Mouse (Mus musculus) thymus, adult 2 months (tissue): ENCODE measurements around the gene Apol9b.

ENCODE experiments used
- CTCF ChIP-seq: fragments of 200-500 bp; IDR thresholded peaks from 2 replicates; pipeline ENCODE4 v1.5.1; 2012; ENCODE audit warnings: mild to moderate bottlenecking, control low read depth, low read length, moderate library complexity, borderline replicate concordance; ENCODE audit not compliant: control insufficient read depth, poor library complexity, insufficient read depth; ENCODE audit errors: extremely low read depth
- POLR2A ChIP-seq: fragments of 200-500 bp; IDR thresholded peaks from 2 replicates; pipeline ENCODE4 v1.6.1; 2012; ENCODE audit warnings: mild to moderate bottlenecking, low read length, control low read depth, moderate library complexity; ENCODE audit not compliant: control insufficient read depth, poor library complexity, insufficient read depth; ENCODE audit errors: extremely low read depth

GRCm38 (mm10) chr15:77764391-77765006, 35.7 kb downstream of the Apol9b start:
- TF ChIP-seq CTCF (no peak), POLR2A (no peak)
